Mouse (Mus musculus) CH12.LX (cell line): ENCODE data around the gene Sept10.

Source experiments
- CTCF ChIP-seq, 2 experiments: IDR thresholded peaks in 1 of 2; conservative IDR thresholded peaks in 1 of 2; 2 replicates each; pipeline ENCODE4 v1.5.1; 2011 to 2012; ENCODE audit warnings: low read depth in 2 of 2, low read length in 2 of 2, improper control_type of control experiment in 1 of 2, inconsistent platforms in 1 of 2, mild to moderate bottlenecking in 1 of 2, moderate library complexity in 1 of 2
- ETS1 ChIP-seq: conservative IDR thresholded peaks from 2 replicates; pipeline ENCODE4 v1.6.1; 2012; ENCODE audit warnings: low read depth, mild to moderate bottlenecking, inconsistent platforms, low read length, improper control_type of control experiment, moderate library complexity
- GABPA ChIP-seq: IDR thresholded peaks from 2 replicates; pipeline ENCODE4 v1.6.1; 2012; ENCODE audit warnings: low read depth, low read length, improper control_type of control experiment, inconsistent platforms; ENCODE audit not compliant: insufficient replicate concordance
- KAT2A ChIP-seq: IDR thresholded peaks from 2 replicates; pipeline ENCODE4 v1.6.1; 2012; ENCODE audit warnings: low read length, improper control_type of control experiment, inconsistent platforms; ENCODE audit not compliant: insufficient replicate concordance
- MAX ChIP-seq: IDR thresholded peaks from 2 replicates; pipeline ENCODE4 v1.6.1; 2011; ENCODE audit warnings: low read length, improper control_type of control experiment
- MAZ ChIP-seq: IDR thresholded peaks from 2 replicates; pipeline ENCODE4 v1.6.1; 2012; ENCODE audit warnings: low read depth, mild to moderate bottlenecking, inconsistent platforms, low read length, improper control_type of control experiment, moderate library complexity
- MYC ChIP-seq: IDR thresholded peaks from 2 replicates; pipeline ENCODE4 v1.6.1; 2011; ENCODE audit warnings: low read depth, mild to moderate bottlenecking, improper control_type of control experiment, low read length
- POLR2A ChIP-seq: IDR thresholded peaks from 2 replicates; pipeline ENCODE4 v1.6.1; 2011; ENCODE audit warnings: low read depth, mild to moderate bottlenecking, improper control_type of control experiment, low read length

- TF ChIP-seq MAZ (no peak), POLR2A (no peak), CTCF (conservative IDR thresholded peaks at IDR 0.05 in 1 of 2, IDR thresholded peaks at IDR 0.05 in 1 of 2; ENCODE audit: low read depth in 2 of 2, low read length in 2 of 2) (no peak), GABPA (no peak), MAX (no peak), KAT2A (no peak), ETS1 (no peak), MYC (no peak)
Observed at GRCm38 (mm10) chr10:59262021-59262420, 40.4 kb upstream of the Sept10 start.
